Mouse (Mus musculus) liver, embryonic 12.5 days (tissue): ENCODE measurements around the gene Slit3. TPM values are rescaled to one million over a fixed set of nuclear protein-coding genes. Genes with fewer than 3 reads are reported as not detected.
A peak's percentile ranks its signal among the peaks of the same experiment; 100 is the strongest.

Experiments
- ATAC-seq: fragments of 200-750 bp; cut with Nextera tagmentation; 2 replicates; pipeline ENCODE4 v1.8.0; 2017; ENCODE audit warnings: moderate number of reproducible peaks, mild to moderate bottlenecking, moderate library complexity
- H3K27ac ChIP-seq: fragments of 300-500 bp; sonication (generic); 2 replicates; pipeline ENCODE4 v1.5.1; 2016; ENCODE audit warnings: mild to moderate bottlenecking
- H3K27me3 ChIP-seq: fragments of 300-500 bp; sonication (generic); replicated peaks from 2 replicates; pipeline ENCODE4 v1.6.1; 2016; ENCODE audit warnings: mild to moderate bottlenecking, moderate library complexity
- H3K36me3 ChIP-seq: fragments of 300-500 bp; sonication (generic); 2 replicates; pipeline ENCODE4 v1.6.1; 2016; ENCODE audit warnings: mild to moderate bottlenecking, moderate library complexity
- H3K4me1 ChIP-seq: fragments of 300-500 bp; sonication (generic); 2 replicates; pipeline ENCODE4 v1.6.1; 2016
- H3K4me2 ChIP-seq: fragments of 300-500 bp; sonication (generic); 2 replicates; pipeline ENCODE4 v1.6.1; 2016; ENCODE audit warnings: mild to moderate bottlenecking, moderate library complexity
- H3K4me3 ChIP-seq: fragments of 300-500 bp; sonication (generic); 2 replicates; pipeline ENCODE4 v1.5.1; 2016; ENCODE audit warnings: mild to moderate bottlenecking, moderate library complexity
- H3K9ac ChIP-seq: fragments of 300-500 bp; sonication (generic); 2 replicates; pipeline ENCODE4 v1.6.1; 2016; ENCODE audit warnings: mild to moderate bottlenecking, moderate library complexity
- H3K9me3 ChIP-seq: fragments of 300-500 bp; sonication (generic); replicated peaks from 2 replicates; pipeline ENCODE4 v1.6.1; 2016; ENCODE audit warnings: mild to moderate bottlenecking, moderate library complexity
- WGBS: fragments of 180-500 bp; shearing (Covaris S2); methylation state at CpG from one replicate; pipeline ENCODE4 v1.1.7; 2016; ENCODE audit not compliant: insufficient replicate concordance; 5-methylcytosine and 5-hydroxymethylcytosine counted together
- polyA plus RNA-seq: library from polyadenylated mRNA; unstranded; fragments of >200 nt; fragmentation: Nextera tagmentation; extraction: Ambion mirVana; gene quantifications from 2 replicates; pipeline ENCODE4 v1.2.1, GENCODE M21; 2016

The Slit3 gene
- polyA plus RNA-seq, 1 experiment from 2014 or later, result 1.6 TPM

- Histone ChIP-seq H3K4me2 (no peak overlapping the region), H3K9me3 (no peaks in the 10 kb centered on the region), H3K9ac (no peak overlapping the region), H3K4me3 (no peak overlapping the region), H3K4me1 (no peaks in the 10 kb centered on the region), H3K36me3 (no peaks in the 10 kb centered on the region), H3K27ac (no peak overlapping the region), H3K27me3 (peaks cover 6% of the 10 kb centered on the region)
- 58% methylated on average over 11 of the region's 11 CpGs for WGBS
- no peak for ATAC-seq
Measured at GRCm38 (mm10) chr11:35472842-35473616, 352.0 kb downstream of the Slit3 start.

- ATAC-seq, result no peak
- WGBS, result 70% methylated on average over 5 of the region's 5 CpGs
- H3K4me2 ChIP-seq, result no peak overlapping the region
- H3K27me3 ChIP-seq, result peaks cover 6% of the 10 kb centered on the region
- no peaks in the 10 kb centered on the region for H3K9me3 ChIP-seq
- H3K36me3 ChIP-seq, result no peaks in the 10 kb centered on the region
- H3K27ac ChIP-seq, result no peak overlapping the region
- no peak overlapping the region for H3K9ac ChIP-seq
- H3K4me3 ChIP-seq, result no peak overlapping the region
- no peaks in the 10 kb centered on the region for H3K4me1 ChIP-seq
Measured at GRCm38 (mm10) chr11:35473617-35473996, 352.6 kb downstream of the Slit3 start.

- Histone ChIP-seq H3K4me2 (no peak overlapping the region), H3K27me3 (no peaks in the 10 kb centered on the region), H3K36me3 (no peaks in the 10 kb centered on the region), H3K4me3 (no peak overlapping the region), H3K27ac (no peak overlapping the region), H3K9ac (no peak overlapping the region), H3K4me1 (peaks cover 22% of the 10 kb centered on the region), H3K9me3 (no peaks in the 10 kb centered on the region)
- ATAC-seq, result no peak
- WGBS, result 65% methylated on average over 8 of the region's 8 CpGs
Measured at GRCm38 (mm10) chr11:35480146-35480545, 359.1 kb downstream of the Slit3 start.

- Histone ChIP-seq H3K9me3 (no peaks in the 10 kb centered on the region), H3K4me1 (peaks cover 22% of the 10 kb centered on the region), H3K9ac (no peak overlapping the region), H3K4me2 (peak overlapping the region; percentile 26), H3K36me3 (no peaks in the 10 kb centered on the region), H3K27ac (no peak overlapping the region), H3K4me3 (no peak overlapping the region), H3K27me3 (no peaks in the 10 kb centered on the region)
- 25% methylated on average over 9 of the region's 9 CpGs for WGBS
- ATAC-seq, result peak; percentile 87
Measured at GRCm38 (mm10) chr11:35481611-35482363, 360.8 kb downstream of the Slit3 start.

GRCm38 (mm10) chr11:35487966-35488365, 366.9 kb downstream of the Slit3 start:
- peaks cover 3% of the 10 kb centered on the region for H3K4me1 ChIP-seq
- H3K36me3 ChIP-seq, result no peaks in the 10 kb centered on the region
- 61% methylated on average over 5 of the region's 5 CpGs for WGBS
- peaks cover 6% of the 10 kb centered on the region; the same call in 1 of the 2 replicates for H3K27me3 ChIP-seq
- H3K4me2 ChIP-seq, result no peak overlapping the region
- no peaks in the 10 kb centered on the region for H3K9me3 ChIP-seq
- no peak overlapping the region for H3K4me3 ChIP-seq
- no peak overlapping the region for H3K27ac ChIP-seq
- ATAC-seq, result no peak
- no peak overlapping the region for H3K9ac ChIP-seq

- no peak for ATAC-seq
- Histone ChIP-seq H3K4me1 (no peaks in the 10 kb centered on the region), H3K27me3 (peaks cover 6% of the 10 kb centered on the region; the same call in 1 of the 2 replicates), H3K9ac (no peak overlapping the region), H3K27ac (no peak overlapping the region), H3K4me3 (no peak overlapping the region), H3K36me3 (no peaks in the 10 kb centered on the region), H3K4me2 (no peak overlapping the region), H3K9me3 (no peaks in the 10 kb centered on the region)
- 60% methylated on average over 5 of the region's 5 CpGs for WGBS
Measured at GRCm38 (mm10) chr11:35491701-35492100, 370.7 kb downstream of the Slit3 start.

- no peak overlapping the region for H3K4me3 ChIP-seq
- H3K27me3 ChIP-seq, result peaks cover 21% of the 10 kb centered on the region; the same call in 1 of the 2 replicates
- no peak overlapping the region for H3K27ac ChIP-seq
- ATAC-seq, result no peak
- H3K4me2 ChIP-seq, result no peak overlapping the region
- WGBS, result 74% methylated on average over 10 of the region's 10 CpGs
- H3K36me3 ChIP-seq, result no peaks in the 10 kb centered on the region
- H3K9me3 ChIP-seq, result no peaks in the 10 kb centered on the region
- no peaks in the 10 kb centered on the region for H3K4me1 ChIP-seq
- H3K9ac ChIP-seq, result no peak overlapping the region
Measured at GRCm38 (mm10) chr11:35496874-35497273, 375.9 kb downstream of the Slit3 start.

GRCm38 (mm10) chr11:35497961-35498360, 376.9 kb downstream of the Slit3 start:
- Histone ChIP-seq H3K9ac (no peak overlapping the region), H3K27me3 (0 out of 2 replicates have a peak, but pooled peaks cover 20% of the 10 kb centered on the region), H3K36me3 (no peaks in the 10 kb centered on the region), H3K27ac (no peak overlapping the region), H3K4me3 (no peak overlapping the region), H3K4me2 (no peak overlapping the region), H3K9me3 (no peaks in the 10 kb centered on the region), H3K4me1 (no peaks in the 10 kb centered on the region)
- 74% methylated on average over 8 of the region's 8 CpGs for WGBS
- ATAC-seq, result no peak

- ATAC-seq, result no peak
- H3K4me1 ChIP-seq, result no peaks in the 10 kb centered on the region
- 8% methylated on average over 3 of the region's 3 CpGs for WGBS
- H3K9ac ChIP-seq, result no peak overlapping the region
- H3K27me3 ChIP-seq, result peaks cover 30% of the 10 kb centered on the region
- H3K9me3 ChIP-seq, result no peaks in the 10 kb centered on the region
- H3K36me3 ChIP-seq, result no peaks in the 10 kb centered on the region
- H3K4me2 ChIP-seq, result no peak overlapping the region
- no peak overlapping the region for H3K4me3 ChIP-seq
- H3K27ac ChIP-seq, result no peak overlapping the region
Measured at GRCm38 (mm10) chr11:35502128-35502527, 381.1 kb downstream of the Slit3 start.

- Histone ChIP-seq H3K27ac (no peak overlapping the region), H3K36me3 (no peaks in the 10 kb centered on the region)
Measured at GRCm38 (mm10) chr11:35504051-35504450, 383.0 kb downstream of the Slit3 start.

GRCm38 (mm10) chr11:35504916-35505315, 383.9 kb downstream of the Slit3 start:
- no peak overlapping the region for H3K4me2 ChIP-seq
- no peak overlapping the region for H3K4me3 ChIP-seq
- no peak for ATAC-seq
- no peak overlapping the region for H3K9ac ChIP-seq
- H3K27ac ChIP-seq, result no peak overlapping the region
- H3K4me1 ChIP-seq, result no peaks in the 10 kb centered on the region
- H3K9me3 ChIP-seq, result no peaks in the 10 kb centered on the region
- H3K27me3 ChIP-seq, result peaks cover 26% of the 10 kb centered on the region
- H3K36me3 ChIP-seq, result no peaks in the 10 kb centered on the region
- WGBS, result 39% methylated on average over 8 of the region's 8 CpGs

More at GRCm38 (mm10) chr11:35504051-35504450, 383.0 kb downstream of the Slit3 start:
- Histone ChIP-seq H3K4me2 (no peak overlapping the region), H3K9me3 (no peaks in the 10 kb centered on the region), H3K27me3 (peaks cover 30% of the 10 kb centered on the region), H3K4me3 (no peak overlapping the region), H3K4me1 (no peaks in the 10 kb centered on the region), H3K9ac (no peak overlapping the region)
- no peak for ATAC-seq
- 55% methylated on average over 5 of the region's 5 CpGs for WGBS

- ATAC-seq, result no peak
- Histone ChIP-seq H3K36me3 (no peaks in the 10 kb centered on the region), H3K9me3 (no peaks in the 10 kb centered on the region), H3K9ac (no peak overlapping the region), H3K4me1 (no peaks in the 10 kb centered on the region), H3K27ac (no peak overlapping the region), H3K4me2 (no peak overlapping the region), H3K27me3 (peaks cover 26% of the 10 kb centered on the region), H3K4me3 (no peak overlapping the region)
- 26% methylated on average over 4 of the region's 4 CpGs for WGBS
Measured at GRCm38 (mm10) chr11:35505316-35505715, 384.3 kb downstream of the Slit3 start.
